Mouse (Mus musculus) B cell, adult 67 days (primary cell): Measurements from ENCODE around the gene Zdhhc17. TPM values are rescaled to one million over a fixed set of nuclear protein-coding genes. Genes with fewer than 3 reads are reported as not detected.

Experiments
- total RNA-seq, 2 experiments: library from RNA; stranded (reverse); gene quantifications; 4 replicates each; pipeline ENCODE4 v1.2.4; 2023

Zdhhc17 gene
- 10 to 100 TPM; 87.0 to 90.5 TPM for total RNA-seq

GRCm38 (mm10) chr10:111009641-111010479 is at the start of gene Zdhhc17:
Gene Zdhhc17, minus strand, starts transcription at chr10:111010140.

GRCm38 (mm10) chr10:110919531-110920343 is 90.2 kb downstream of the Zdhhc17 start, which contains the start of gene Csrp2:
Gene Csrp2, plus strand, starts transcription at chr10:110919789.

Other genes starting within 250 kb of the Zdhhc17 start
- 10 to 100 TPM; 17.1 to 25.7 TPM for gene Csrp2, start 90.4 kb downstream of the Zdhhc17 start, total RNA-seq
- 10 to 100 TPM; 81.4 to 82.9 TPM for gene Osbpl8, start 154.6 kb upstream of the Zdhhc17 start, total RNA-seq